Mouse (Mus musculus): Measurements from ENCODE around the gene Srms. TPM values are rescaled to one million over a fixed set of nuclear protein-coding genes. Genes with fewer than 3 reads are reported as not detected.

The Srms gene
- under 1 TPM in 1 of 2 experiments, not detected in 1; 0.13 TPM for total RNA-seq (2023)

DNA sequence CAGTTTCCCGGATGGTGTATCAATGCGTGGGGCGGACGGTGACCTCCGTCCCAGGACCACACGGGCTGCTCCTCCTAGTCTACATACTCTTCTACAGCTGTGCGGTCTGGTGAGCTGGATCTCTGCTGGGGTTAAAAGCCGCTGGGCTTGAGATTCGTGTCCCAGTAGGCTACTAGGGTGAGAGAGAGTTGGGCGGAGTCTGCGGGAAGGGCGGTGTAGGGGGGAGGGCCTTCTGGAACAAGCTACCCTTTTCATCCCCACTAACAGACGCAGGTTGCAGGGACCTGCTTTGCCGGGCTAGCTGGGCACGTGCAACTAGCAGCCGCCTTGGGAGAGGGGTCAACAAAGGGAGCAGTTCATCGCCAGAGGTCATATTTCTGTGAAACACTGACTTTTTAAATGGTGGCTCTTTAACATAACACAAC, at the start of gene Srms:
TSS of gene Srms (minus strand) at position 165 of the 425 bp plus-strand sequence.

GRCm38 (mm10) chr2:181241602-181242313, 28.8 kb upstream of the Srms start, which contains the start of gene Helz2:
Gene Helz2 (minus strand): TSS chr2:181242027.

GRCm38 (mm10) chr2:181219538-181220216, 6.7 kb upstream of the Srms start, which contains the start of gene Fndc11:
Gene Fndc11 (plus strand): TSS chr2:181220013.

DNA sequence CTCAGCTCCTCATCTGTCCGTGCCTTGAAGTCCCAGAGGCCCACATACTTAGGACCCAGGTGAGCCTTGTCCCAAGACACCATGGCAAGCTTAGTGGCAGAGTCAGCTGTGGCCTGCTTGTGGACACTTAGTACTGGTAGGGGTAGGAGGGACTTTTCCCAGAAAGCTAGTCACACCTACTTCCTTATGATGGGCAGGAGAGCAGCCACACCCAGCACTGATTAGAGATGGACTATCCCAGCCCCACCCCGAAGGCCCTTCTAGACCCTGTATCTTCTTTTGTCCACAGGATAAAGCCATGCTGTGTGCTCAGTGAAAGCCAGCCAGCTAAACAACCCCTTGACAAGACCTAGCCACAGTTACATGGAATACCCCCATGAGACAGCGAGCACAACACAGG, 10.6 kb downstream of the Srms start, which contains the start of gene Ptk6:
TSS of gene Ptk6 (minus strand) at position 368 of the 400 bp plus-strand sequence.

GRCm38 (mm10) chr2:181187121-181188000, 25.6 kb downstream of the Srms start, which contains the start of gene Ppdpf:
Gene Ppdpf (plus strand): TSS chr2:181187247.

DNA sequence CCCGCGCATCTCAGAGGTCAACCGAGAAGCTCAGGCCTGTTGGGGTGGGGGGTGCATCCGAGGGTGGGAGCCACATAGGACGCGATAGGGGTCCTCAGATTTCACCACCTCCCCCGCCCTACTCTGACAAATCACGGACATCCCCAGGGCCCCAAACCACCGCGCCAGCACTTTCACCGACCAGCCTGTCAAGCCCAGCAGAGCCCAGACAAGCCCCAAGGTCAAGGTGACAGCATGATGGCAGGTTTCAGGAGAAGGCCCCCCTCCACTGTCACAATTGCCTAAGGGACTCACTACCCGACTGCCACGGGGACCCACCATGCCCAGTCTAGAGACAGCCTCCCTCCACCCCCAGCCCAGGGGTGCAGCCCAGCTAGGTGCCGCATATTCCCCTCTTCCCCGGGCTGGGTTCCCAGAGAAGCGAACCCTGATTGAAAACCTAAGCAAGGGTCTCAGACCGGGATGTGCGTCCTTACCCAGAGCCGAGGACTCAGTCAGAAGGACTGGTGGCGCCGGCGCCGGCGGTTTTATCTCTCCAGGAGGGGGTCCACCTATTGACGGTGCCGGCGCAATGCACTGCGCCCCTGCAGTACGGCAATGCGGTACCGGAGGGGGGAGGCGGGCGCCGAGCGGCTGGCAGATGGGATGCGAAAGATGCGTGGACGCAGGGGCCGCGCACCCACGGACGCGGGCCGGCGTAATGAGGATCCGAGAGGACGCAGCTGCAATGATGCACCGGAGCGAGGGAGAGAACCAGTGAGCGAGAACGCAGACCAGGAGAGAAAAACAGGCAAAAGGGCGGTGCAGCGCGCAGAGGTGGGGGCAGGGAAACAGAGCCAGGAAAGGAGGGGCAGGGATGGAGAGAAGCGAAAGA, 56.5 kb downstream of the Srms start, which contains the start of gene Eef1a2:
TSS of gene Eef1a2 (minus strand) at position 767 of the 874 bp plus-strand sequence.

Other genes with a start within 250 kb of the Srms start
- 10 to 100 TPM; 45.2 to 49.6 TPM for gene Arfgap1, start 246.0 kb downstream of the Srms start, total RNA-seq (2023)
- gene Col20a1, start 226.7 kb downstream of the Srms start, total RNA-seq (2023), result 1 to 10 TPM; 1.5 to 2.2 TPM
- gene Chrna4, start 169.6 kb downstream of the Srms start, total RNA-seq (2023), result not detected
- gene Kcnq2, start 77.9 kb downstream of the Srms start, total RNA-seq (2023), result not detected
- under 1 TPM in 1 of 2 experiments, not detected in 1; 0.16 TPM for gene Eef1a2, start 56.2 kb downstream of the Srms start, total RNA-seq (2023)
- gene Ppdpf, start 25.9 kb downstream of the Srms start, total RNA-seq (2023), result 10 to 100 TPM; 14.9 to 27.4 TPM
- gene Ptk6, start 10.4 kb downstream of the Srms start, total RNA-seq (2023), result not detected
- gene Fndc11, start 6.8 kb upstream of the Srms start, total RNA-seq (2023), result not detected
- gene Helz2, start 28.8 kb upstream of the Srms start, total RNA-seq (2023), result 10 to 100 TPM; 48.9 to 62.2 TPM
- 10 to 100 TPM; 30.5 to 31.6 TPM for gene Gmeb2, start 74.8 kb upstream of the Srms start, total RNA-seq (2023)
- not detected for gene Stmn3, start 101.3 kb upstream of the Srms start, total RNA-seq (2023)
- 10 to 100 TPM; 38.8 to 42.1 TPM for gene Rtel1, start 106.6 kb upstream of the Srms start, total RNA-seq (2023)
- 10 to 100 TPM; 23.4 to 24.6 TPM for gene Zgpat, start 151.7 kb upstream of the Srms start, total RNA-seq (2023)
- 10 to 100 TPM; 33.2 to 37.4 TPM for gene Arfrp1, start 152.2 kb upstream of the Srms start, total RNA-seq (2023)
- gene Lime1, start 166.9 kb upstream of the Srms start, total RNA-seq (2023), result 10 to 100 TPM; 24.6 to 31.5 TPM
- 1 to 10 TPM in 1 of 2 experiments, under 1 TPM in 1; 0.95 to 1.6 TPM for gene Zbtb46, start 246.2 kb upstream of the Srms start, total RNA-seq (2023)